Mouse (Mus musculus) forebrain, postnatal 0 days (tissue): ENCODE data around the gene Cnnm1. TPM values are rescaled to one million over a fixed set of nuclear protein-coding genes. Genes with fewer than 3 reads are reported as not detected.

Experiments used
- ATAC-seq: fragments of 200-750 bp; cut with Nextera tagmentation; 2 replicates; pipeline ENCODE4 v1.8.0; 2017; ENCODE audit warnings: mild to moderate bottlenecking, moderate library complexity
- DNase-seq: peaks from one replicate; pipeline ENCODE4 v3.0.0-alpha.2; 2015
- H3K27ac ChIP-seq: fragments of 300-500 bp; sonication (generic); 2 replicates; pipeline ENCODE4 v1.5.1; 2014; ENCODE audit warnings: low read depth, mild to moderate bottlenecking, antibody characterized with exemption, low read length, moderate library complexity, mixed read lengths
- H3K27me3 ChIP-seq: fragments of 300-500 bp; sonication (generic); 2 replicates; pipeline ENCODE4 v1.6.1; 2014; ENCODE audit warnings: mild to moderate bottlenecking, low read length, mixed read lengths; ENCODE audit not compliant: insufficient read depth
- H3K36me3 ChIP-seq: fragments of 300-500 bp; sonication (generic); 2 replicates; pipeline ENCODE4 v1.6.1; 2014; ENCODE audit warnings: mild to moderate bottlenecking, moderate library complexity; ENCODE audit not compliant: insufficient read depth
- H3K4me1 ChIP-seq: fragments of 300-500 bp; sonication (generic); 2 replicates; pipeline ENCODE4 v1.6.1; 2014; ENCODE audit warnings: antibody characterized with exemption; ENCODE audit not compliant: insufficient read depth
- H3K4me2 ChIP-seq: fragments of 300-500 bp; sonication (generic); 2 replicates; pipeline ENCODE4 v1.6.1; 2014; ENCODE audit warnings: low read depth, mild to moderate bottlenecking, moderate library complexity
- H3K4me3 ChIP-seq: fragments of 300-500 bp; sonication (generic); 2 replicates; pipeline ENCODE4 v1.5.1; 2014; ENCODE audit warnings: low read depth, low read length, mixed read lengths
- H3K9ac ChIP-seq: fragments of 300-500 bp; sonication (generic); 2 replicates; pipeline ENCODE4 v1.6.1; 2014; ENCODE audit warnings: mild to moderate bottlenecking
- H3K9me3 ChIP-seq: fragments of 300-500 bp; sonication (generic); 2 replicates; pipeline ENCODE4 v1.6.1; 2016; ENCODE audit warnings: low read length
- CTCF ChIP-seq: sonication (generic); IDR thresholded peaks from 2 replicates; pipeline ENCODE4 v1.5.1; 2016; ENCODE audit warnings: antibody characterized with exemption, control low read depth, low read depth
- WGBS: fragments of 180-500 bp; shearing (Covaris S2); extraction: QIAGEN DNeasy Blood & Tissue Kit; methylation state at CpG from one replicate; pipeline ENCODE4 v1.1.7; 2014; 5-methylcytosine and 5-hydroxymethylcytosine counted together
- polyA plus RNA-seq: library from polyadenylated mRNA; unstranded; fragments of >200 nt; fragmentation: Nextera tagmentation; extraction: Ambion mirVana; gene quantifications from 2 replicates; pipeline ENCODE4 v1.2.1, GENCODE M21; 2015
- total RNA-seq: library from RNA; depleted of rRNA; stranded (reverse); fragments of >200 nt; gene quantifications from 2 replicates; pipeline ENCODE4 v1.2.3, GENCODE M21; 2014

The Cnnm1 gene
- total and polyA plus RNA-seq, 2 experiments from 2014 or later, result 2.1 to 7.6 TPM

DNA sequence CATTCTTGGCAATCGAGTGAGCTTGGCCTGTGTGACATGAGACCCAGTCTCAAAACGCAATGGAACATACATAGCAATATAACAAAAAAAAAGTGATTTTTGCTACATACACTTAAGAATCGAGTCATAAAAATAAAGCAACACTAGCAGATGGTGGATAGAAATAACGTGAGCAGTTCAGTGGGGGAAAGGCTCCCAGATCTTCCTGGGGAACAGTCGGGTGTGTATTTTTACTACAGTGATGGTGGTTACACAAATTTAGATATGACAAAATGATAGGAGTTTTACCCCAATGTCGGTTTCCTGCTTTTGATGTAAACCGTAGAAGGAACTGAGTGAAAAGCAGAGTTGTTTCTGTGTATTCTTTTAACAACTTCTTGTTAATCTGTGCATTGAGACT lies 990 bp upstream of the Cnnm1 start:
- Histone ChIP-seq H3K27me3 (peaks cover 7% of the 10 kb centered on the region; the same call in 1 of the 2 replicates), H3K4me2 (no peak overlapping the region), H3K9me3 (no peaks in the 10 kb centered on the region), H3K9ac (no peak overlapping the region), H3K4me1 (peaks cover 5% of the 10 kb centered on the region; the same call in 1 of the 2 replicates), H3K36me3 (no peaks in the 10 kb centered on the region), H3K4me3 (no peak overlapping the region), H3K27ac (no peak overlapping the region)
- DNase-seq, result no peak
- no peak for ATAC-seq
- 65% methylated on average over 7 of the region's 7 CpGs for WGBS
- no peak for TF ChIP-seq CTCF

GRCm38 (mm10) chr19:43440768-43441660 lies 778 bp downstream of the Cnnm1 start:
- DNase-seq (peak; percentile 62), ATAC-seq (peak; percentile 50)
- WGBS, result 2% methylated on average over 69 of the region's 118 CpGs
- H3K4me2 ChIP-seq, result peak overlapping the region; percentile 94
- H3K9ac ChIP-seq, result peak overlapping the region; percentile 80
- H3K36me3 ChIP-seq, result no peaks in the 10 kb centered on the region
- H3K27ac ChIP-seq, result peak overlapping the region; percentile 84
- 0 out of 2 replicates have a peak, but pooled peaks have one; percentile 17 for TF ChIP-seq CTCF
- H3K4me3 ChIP-seq, result peak overlapping the region; percentile 67
- H3K27me3 ChIP-seq, result peaks cover 7% of the 10 kb centered on the region; the same call in 1 of the 2 replicates
- H3K4me1 ChIP-seq, result peaks cover 5% of the 10 kb centered on the region; the same call in 1 of the 2 replicates
- no peaks in the 10 kb centered on the region for H3K9me3 ChIP-seq

GRCm38 (mm10) chr19:43441661-43441990 lies 1.4 kb downstream of the Cnnm1 start:
- Histone ChIP-seq H3K9ac (peak overlapping the region; percentile 80), H3K27ac (no peak overlapping the region; the same call in 1 of the 2 replicates), H3K4me3 (peak overlapping the region; percentile 67), H3K27me3 (peaks cover 7% of the 10 kb centered on the region; the same call in 1 of the 2 replicates), H3K9me3 (no peaks in the 10 kb centered on the region), H3K36me3 (no peaks in the 10 kb centered on the region), H3K4me1 (peaks cover 5% of the 10 kb centered on the region; the same call in 1 of the 2 replicates), H3K4me2 (peak overlapping the region; percentile 94)
- ATAC-seq (no peak), DNase-seq (no peak)
- WGBS, result 13% methylated on average over 17 of the region's 17 CpGs
- TF ChIP-seq CTCF, result no peak

- ATAC-seq (no peak), DNase-seq (no peak)
- Histone ChIP-seq H3K27ac (no peak overlapping the region), H3K36me3 (no peaks in the 10 kb centered on the region), H3K4me3 (peak overlapping the region; percentile 67), H3K4me1 (peaks cover 5% of the 10 kb centered on the region; the same call in 1 of the 2 replicates), H3K27me3 (peaks cover 7% of the 10 kb centered on the region; the same call in 1 of the 2 replicates), H3K4me2 (peak overlapping the region; percentile 94), H3K9ac (no peak overlapping the region), H3K9me3 (no peaks in the 10 kb centered on the region)
- 57% methylated on average over 6 of the region's 6 CpGs for WGBS
- TF ChIP-seq CTCF, result no peak
Observed at GRCm38 (mm10) chr19:43442269-43442668, 2.0 kb downstream of the Cnnm1 start.

GRCm38 (mm10) chr19:43442906-43443305 lies 2.7 kb downstream of the Cnnm1 start:
- no peak for TF ChIP-seq CTCF
- Histone ChIP-seq H3K27ac (no peak overlapping the region), H3K27me3 (peaks cover 7% of the 10 kb centered on the region; the same call in 1 of the 2 replicates), H3K4me1 (peaks cover 5% of the 10 kb centered on the region; the same call in 1 of the 2 replicates), H3K9ac (no peak overlapping the region), H3K9me3 (no peaks in the 10 kb centered on the region), H3K36me3 (no peaks in the 10 kb centered on the region), H3K4me3 (no peak overlapping the region), H3K4me2 (no peak overlapping the region)
- 74% methylated on average over 5 of the region's 5 CpGs for WGBS
- DNase-seq, result no peak
- ATAC-seq, result no peak

DNA sequence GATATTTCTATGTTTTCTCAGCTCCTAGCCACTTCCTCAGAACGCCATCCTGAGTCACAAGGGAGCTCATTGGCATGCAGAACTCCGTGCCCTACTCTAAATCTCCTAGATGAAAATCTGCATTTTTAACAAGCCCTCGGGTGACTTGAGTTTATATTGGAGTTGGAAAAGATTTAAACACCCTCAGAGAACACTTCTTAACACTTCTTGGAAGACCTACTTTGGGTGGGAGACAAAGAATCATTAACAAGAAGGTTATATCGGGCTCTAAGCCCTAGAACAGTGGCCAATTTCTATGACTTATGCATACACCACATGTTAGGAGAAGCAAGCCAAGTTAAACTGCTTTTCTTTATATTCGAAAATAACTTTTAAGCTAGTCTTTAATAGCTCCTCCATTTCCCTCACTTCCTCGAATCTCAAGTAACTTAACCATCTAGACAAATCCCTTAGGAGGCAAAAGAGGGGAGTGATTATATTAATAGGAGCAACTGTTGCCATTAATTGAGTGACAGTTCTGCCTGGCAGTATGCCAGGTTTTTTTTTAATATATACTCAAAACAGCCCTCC lies 4.5 kb downstream of the Cnnm1 start:
- no peaks in the 10 kb centered on the region for H3K36me3 ChIP-seq
- WGBS, result 56% methylated on average over 6 of the region's 6 CpGs
- ATAC-seq, result no peak
- peaks cover 5% of the 10 kb centered on the region; the same call in 1 of the 2 replicates for H3K4me1 ChIP-seq
- no peak overlapping the region for H3K4me3 ChIP-seq
- DNase-seq, result peak; percentile 54
- H3K4me2 ChIP-seq, result peak overlapping the region; percentile 3; the same call in 1 of the 2 replicates
- H3K9me3 ChIP-seq, result no peaks in the 10 kb centered on the region
- no peak for TF ChIP-seq CTCF
- no peak overlapping the region for H3K9ac ChIP-seq
- no peak overlapping the region for H3K27ac ChIP-seq
- H3K27me3 ChIP-seq, result peaks cover 7% of the 10 kb centered on the region; the same call in 1 of the 2 replicates

DNA sequence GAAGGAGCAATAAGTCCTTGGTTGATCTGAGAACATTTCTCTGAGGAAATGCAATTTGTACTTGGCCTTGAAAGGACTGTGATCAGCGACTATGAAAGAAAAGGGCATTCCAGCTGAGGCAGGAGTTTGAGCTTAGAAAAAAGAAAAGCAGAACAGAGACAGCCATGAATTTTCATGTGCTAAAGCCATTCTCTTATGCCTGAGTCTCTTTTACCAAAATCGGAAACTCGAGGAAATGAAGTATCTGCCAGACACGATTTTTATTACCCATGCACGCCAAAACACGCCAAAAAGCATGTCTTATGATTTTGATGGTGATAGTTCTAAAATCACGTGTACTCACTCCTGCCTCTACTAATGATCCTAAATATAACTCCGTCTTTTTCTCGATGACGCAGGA lies 11.3 kb downstream of the Cnnm1 start:
- H3K9me3 ChIP-seq, result no peaks in the 10 kb centered on the region
- WGBS, result 75% methylated on average over 10 of the region's 10 CpGs
- H3K9ac ChIP-seq, result no peak overlapping the region
- no peak for TF ChIP-seq CTCF
- no peaks in the 10 kb centered on the region for H3K4me1 ChIP-seq
- no peak overlapping the region for H3K4me3 ChIP-seq
- no peak overlapping the region for H3K4me2 ChIP-seq
- no peaks in the 10 kb centered on the region for H3K36me3 ChIP-seq
- no peak overlapping the region for H3K27ac ChIP-seq
- no peaks in the 10 kb centered on the region for H3K27me3 ChIP-seq
- DNase-seq (no peak), ATAC-seq (no peak)
